Mouse (Mus musculus): ENCODE data around the gene Gm20479. TPM values are rescaled to one million over a fixed set of nuclear protein-coding genes. Genes with fewer than 3 reads are reported as not detected.

Gene Gm20479
- total RNA-seq, 2 experiments from 2014 or later, result not detected

DNA sequence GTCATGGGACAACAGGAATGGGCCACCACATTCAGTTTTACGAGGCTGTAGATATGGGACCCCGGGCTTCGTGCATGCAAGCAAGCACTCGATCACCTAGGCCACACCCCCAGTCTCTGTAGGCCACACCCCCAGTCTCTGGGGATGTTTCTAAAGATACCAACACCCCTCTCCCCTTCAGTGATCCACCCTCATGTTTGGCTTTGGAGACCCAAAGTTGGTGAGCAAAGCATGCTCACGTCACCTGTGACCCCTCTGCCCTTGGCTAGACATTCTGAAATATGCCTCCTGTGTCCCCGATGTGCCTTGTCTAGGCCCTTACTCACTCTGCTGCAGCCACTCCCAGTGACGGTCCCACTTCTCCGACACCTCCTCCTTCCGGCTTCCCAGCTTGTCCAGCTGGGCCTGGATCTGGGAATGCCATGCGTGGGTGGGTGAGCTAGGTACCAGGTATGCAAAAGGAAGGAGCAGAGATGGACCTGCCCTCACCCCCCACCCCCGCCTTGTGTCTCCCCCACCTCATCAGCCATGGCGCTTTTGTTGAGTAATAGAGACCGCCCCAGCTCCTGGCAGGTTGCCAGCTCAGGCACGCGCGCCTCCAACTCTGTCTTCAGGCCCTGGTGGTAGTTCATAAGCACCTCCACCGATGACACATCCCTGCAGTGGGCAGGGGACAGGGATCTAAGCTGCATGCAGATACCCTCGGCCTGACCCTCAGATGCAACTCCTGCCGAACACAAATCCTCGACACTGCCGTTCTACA is 9.0 kb upstream of the Gm20479 start:
- DNase-seq, result no peak

GRCm38 (mm10) chr7:27364379-27364778 is 7.2 kb upstream of the Gm20479 start:
- DNase-seq, result no peak

- DNase-seq, result peak; percentile 98
These were observed 4.2 kb upstream of the Gm20479 start for GRCm38 (mm10) chr7:27361283-27361946.

GRCm38 (mm10) chr7:27360749-27361148 is 3.5 kb upstream of the Gm20479 start:
- no peak for DNase-seq

DNA sequence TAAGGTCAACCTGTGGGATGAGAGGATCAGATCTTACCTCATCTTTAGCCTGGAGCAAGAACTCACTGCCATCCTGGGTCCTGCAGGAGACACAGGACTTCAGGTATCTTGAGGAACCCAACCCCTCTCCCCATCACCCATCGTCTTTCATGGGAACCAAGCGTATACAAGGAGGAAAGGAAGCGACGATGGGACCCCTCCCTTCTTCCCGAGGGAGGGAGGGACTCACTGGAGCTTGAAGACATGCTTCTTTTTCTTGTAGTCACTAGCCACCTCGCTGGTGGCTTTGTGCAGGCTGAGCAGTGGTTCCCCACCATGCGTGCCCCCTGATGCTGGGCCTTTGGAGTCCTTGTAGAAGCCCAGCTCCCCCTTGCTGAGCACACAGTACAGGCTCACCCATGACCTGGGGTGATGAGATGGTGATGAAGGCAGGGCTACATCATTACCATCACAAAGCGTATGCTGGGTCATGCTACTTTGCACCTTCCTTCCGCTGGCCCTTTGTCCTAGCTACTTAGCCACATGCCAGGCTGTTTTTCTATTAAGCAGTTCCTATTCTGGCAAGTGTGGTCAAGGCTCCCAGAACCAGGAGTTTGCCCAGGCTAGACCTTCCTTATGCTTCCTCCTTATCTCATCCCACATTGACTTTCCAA is 2.6 kb upstream of the Gm20479 start:
- DNase-seq, result no peak

- DNase-seq, result no peak
These were observed 1.9 kb upstream of the Gm20479 start for GRCm38 (mm10) chr7:27359162-27359561.

DNA sequence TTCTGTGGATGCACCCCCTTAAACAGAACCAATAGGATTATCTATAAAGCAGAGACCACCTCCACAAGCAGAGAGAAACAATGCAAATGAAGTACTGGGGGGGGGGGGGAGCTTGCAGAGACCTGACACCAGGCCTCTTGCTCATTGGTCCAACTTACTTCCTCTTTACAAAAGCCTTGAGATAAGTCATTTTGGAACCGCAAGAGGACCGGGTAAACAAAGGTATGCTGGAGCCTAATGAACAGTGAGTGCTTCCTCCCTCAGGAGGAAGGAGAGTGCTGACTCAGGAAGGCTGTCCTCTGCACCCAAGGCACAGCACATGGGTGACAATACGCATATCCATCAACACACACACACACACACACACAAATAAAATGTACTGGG is 368 bp upstream of the Gm20479 start:
- DNase-seq, result no peak

DNA sequence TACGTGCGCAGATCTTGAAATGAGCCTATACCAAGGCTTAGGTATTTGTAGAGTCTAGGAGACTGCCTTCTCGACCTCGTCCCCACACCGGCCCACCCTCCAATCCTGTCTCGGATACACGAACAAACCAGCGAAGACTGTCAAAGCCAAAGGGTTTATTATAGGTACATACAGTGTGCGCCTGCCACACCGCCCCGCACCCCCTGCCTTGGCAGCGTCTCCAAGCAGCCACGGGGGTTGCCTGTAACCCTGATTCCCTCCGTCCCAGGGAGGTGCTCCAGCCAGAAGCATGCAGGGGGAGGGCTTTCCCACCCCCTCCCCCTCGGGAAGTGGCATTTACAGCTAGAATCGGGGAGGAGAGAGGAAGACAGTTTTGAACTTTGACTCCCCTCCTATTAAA is 971 bp downstream of the Gm20479 start:
- no peak for DNase-seq

DNA sequence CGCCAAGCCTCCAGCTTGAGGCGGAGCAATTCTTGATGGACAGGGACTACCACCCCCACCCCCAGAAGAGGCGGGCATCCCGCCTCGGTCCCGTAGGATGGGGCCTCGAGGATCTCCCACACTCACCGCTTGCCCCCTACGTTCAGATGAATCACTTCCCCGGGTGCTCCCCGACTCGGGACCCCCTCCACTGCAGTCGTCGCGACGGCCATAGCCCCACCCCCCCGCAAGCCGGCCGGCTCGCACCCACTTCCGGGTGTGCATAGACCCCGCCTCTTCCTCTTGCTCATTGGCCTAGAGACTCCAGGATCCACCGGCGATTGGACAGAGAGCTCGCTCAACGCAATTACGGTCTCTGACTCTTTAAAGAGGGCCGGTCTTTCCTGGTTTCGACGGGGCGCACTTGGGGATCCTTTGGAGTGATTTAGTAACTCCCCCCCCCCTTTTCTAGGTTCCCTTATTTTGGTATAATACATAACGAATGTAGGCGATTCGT is 1.4 kb downstream of the Gm20479 start, which contains the start of gene Shkbp1:
Gene Shkbp1 (minus strand): TSS at position 275 of the 496 bp plus-strand sequence.
- DNase-seq, result peak; percentile 79 to 83

DNA sequence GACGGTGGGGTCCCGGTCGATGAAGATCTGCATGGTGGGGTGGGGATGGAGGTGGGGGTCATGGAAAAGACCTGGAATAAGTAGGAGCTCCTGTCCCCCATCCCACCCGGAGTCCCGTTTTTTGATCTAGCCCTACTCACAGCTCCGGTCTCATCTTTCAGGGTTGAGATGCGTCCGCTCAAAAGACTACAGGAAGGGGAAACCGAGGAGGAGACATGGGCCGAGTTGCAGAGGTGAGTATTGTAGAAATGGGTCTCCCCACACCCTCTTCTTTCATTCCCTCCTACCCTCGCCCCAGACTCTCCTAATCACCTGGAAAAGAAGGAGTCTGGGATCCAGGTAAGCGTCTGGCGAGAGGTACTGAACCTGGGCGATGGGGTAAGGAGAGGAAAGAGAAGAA is 2.0 kb downstream of the Gm20479 start:
- DNase-seq, result no peak

- no peak for DNase-seq
These were observed 2.4 kb downstream of the Gm20479 start for GRCm38 (mm10) chr7:27354783-27355182.

DNA sequence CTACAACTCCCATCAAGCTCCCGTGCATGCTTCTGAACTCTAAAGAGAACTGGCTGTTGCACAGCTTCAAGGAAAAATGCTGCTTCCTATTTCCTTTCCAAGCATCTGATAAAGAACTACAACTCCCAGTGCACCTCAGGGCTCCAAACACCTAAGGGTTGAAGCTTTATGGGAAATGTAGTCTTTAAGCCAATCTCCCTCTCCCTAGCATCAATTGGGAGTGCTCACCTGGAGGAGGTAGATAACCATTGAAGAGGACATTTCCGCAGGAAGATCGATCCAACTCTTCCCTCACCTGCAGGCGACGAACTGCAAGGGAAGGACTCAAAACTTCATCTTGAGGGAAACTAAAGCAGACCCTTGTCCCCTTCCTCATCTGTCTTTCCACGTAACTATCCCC is 3.1 kb downstream of the Gm20479 start:
- DNase-seq, result no peak

GRCm38 (mm10) chr7:27345444-27345843 is 11.8 kb downstream of the Gm20479 start:
- no peak for DNase-seq

DNA sequence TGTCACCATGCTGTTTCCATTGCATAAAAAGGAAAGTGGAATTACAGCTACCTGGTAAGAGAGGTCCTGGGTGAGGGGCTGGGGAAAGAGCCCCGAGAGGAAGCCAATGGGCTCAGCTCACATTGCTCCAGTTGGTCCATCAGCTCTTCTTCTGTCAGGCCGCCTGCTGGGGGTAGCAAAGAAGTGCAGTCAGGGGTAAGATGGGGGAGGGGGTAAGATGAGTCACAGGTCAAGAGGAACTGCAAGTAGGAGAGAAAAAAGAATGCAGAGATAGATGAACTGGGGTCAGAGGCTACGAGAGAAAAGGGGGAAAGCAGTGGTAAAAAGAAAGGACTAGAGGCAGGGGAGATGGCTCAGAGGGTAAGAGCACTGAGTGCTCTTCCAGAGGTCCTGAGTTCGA is 14.6 kb downstream of the Gm20479 start:
- DNase-seq, result no peak

DNA sequence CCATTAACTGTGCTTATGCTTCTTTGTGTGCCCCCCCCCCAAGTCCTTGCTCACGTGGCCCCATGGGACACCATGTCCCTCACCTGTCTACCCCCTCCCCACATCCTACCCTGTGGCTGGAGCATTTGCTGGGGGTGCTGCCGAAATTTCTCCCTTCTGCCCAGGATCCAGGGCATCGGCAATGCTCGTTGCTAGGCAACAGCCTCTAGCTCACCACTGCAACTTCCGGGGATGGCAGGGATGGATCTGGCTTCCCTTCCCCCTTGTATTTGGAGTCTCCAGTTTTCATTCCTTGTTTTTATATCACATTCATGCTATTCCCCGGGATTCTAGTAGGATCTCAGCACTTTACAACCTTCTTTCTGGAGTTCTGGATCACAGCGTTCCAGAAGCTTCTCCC is 17.7 kb downstream of the Gm20479 start:
- DNase-seq, result peak; percentile 60 to 70

DNA sequence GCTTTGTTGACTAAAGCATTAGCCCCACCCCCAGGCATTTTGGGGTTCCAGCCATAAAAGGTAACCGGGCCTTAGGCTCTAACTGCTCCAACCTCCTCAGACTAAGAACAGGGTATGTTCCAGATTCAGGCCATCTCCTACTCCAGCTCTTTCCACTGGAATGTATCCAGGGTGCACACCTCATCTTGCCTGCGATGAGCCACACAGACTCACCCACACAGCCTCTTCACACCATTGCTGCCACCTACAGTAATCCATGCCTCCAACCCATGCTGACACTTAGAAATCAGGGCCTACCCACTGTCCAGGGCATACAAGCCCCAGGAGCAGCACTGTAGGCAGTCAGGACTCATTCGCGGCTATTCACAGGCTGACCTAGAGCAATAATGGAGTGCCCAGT is 18.1 kb downstream of the Gm20479 start:
- no peak for DNase-seq

DNA sequence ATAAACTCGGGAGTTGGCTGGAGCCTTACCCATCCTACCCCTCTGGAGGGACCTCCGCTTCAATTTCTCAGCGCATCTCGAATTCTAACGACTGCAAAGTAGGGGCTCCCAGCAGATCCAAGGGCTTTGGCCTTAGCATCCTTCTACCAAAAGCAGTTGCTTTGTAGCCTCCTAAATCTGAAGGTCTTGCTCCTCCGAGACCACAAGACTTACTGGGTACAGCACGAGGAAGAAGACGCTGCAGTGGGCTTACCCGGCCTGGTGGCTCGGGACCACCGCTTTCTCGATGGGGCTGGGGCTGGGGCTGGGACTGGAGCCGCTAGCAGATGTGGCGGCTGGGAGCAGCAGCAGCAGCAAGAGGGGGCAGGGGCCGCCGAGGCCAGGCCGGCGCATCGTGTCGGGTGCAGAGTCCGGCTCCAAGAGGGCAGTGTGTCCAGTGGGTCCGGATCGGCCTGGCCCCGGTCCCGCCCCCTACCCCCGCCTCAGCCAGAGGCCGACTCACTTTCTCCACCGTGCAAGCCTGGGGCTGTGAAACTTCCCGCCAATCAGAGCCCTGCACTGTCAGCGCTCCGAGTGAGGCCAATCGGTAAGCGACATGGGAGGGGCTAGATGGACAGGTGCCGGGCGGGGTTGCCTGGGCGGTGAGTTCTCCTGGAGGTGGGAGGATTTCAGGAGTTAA is 19.9 kb downstream of the Gm20479 start, which contains the start of gene Ltbp4:
Gene Ltbp4 (minus strand): TSS at position 518 of the 679 bp plus-strand sequence.
- no peak for DNase-seq

DNA sequence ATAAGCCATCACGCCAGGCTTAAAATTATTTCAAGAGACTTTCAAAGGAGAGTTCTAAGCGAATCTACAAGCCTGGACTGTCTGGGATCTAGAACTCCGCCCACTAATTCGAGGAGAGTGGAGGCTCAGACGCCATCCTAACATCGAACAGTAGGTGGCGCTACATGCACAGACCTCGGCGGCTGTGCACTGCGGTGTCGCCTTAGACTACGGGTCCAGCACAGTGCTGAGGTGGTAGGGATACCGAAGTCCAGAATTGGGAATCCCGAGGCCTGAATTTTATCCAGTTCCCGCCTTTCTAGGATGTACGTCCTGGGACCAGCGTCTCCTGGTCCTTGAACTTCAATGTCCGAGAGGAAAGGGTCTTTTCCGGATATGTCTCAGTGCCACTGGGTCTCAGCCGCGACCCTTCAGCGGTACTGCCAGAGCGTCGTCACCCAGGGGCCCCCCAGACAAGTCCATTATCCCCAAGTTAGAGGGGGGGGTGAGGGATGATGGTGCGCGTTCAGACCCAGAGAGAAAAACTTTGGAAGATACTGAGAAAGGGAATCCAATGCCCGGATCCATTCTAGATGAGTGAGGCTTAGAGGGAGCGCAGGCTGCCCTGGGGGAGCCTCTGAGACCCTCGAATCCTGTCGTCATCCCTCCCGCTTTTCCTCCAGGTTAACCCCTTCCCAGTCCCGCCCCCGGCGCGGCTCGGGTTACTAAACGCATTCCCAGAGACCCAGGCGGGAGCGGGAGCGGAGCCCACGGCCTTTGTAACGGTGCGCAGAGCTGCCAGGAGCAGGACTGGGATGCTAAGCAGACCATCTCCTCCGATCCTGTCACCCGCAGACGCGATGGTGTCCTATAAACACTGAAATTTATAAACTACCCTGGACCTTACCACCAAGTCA is 21.0 kb downstream of the Gm20479 start:
- peak; percentile 90 to 92 for DNase-seq

- DNase-seq, result no peak
These were observed 22.1 kb downstream of the Gm20479 start for GRCm38 (mm10) chr7:27335011-27335720.

DNA sequence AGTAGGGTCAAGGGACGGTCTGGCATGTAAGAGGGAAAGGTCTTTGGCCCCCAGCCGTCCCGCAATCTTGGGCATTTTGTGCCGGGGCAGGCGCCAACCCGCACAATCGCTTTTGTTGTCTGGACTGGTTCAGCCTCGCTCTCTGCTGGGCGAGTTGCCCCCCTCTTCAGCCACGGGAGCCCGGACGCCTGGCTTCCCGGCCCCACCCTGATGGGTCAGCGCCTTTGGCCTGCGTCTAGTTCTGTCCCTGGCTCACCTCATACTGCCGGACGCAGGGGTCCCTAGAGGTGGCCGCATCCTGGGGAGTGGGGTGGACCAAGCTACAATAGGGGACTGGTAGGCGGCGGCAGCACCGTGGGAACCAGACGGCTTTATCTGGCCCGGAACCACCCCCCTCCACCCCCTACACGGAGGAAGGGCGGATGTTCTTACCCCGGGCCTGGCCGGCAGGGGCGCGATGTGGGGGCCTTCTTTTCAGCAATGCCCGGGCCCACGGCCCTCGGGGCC is 22.8 kb downstream of the Gm20479 start:
- no peak for DNase-seq

Measured in layer of hippocampus, postnatal 36 days (tissue).